Mouse (Mus musculus): ENCODE measurements around the gene Sobp.
A peak's percentile ranks its signal among the peaks of the same experiment; 100 is the strongest.

Gene Sobp

DNA sequence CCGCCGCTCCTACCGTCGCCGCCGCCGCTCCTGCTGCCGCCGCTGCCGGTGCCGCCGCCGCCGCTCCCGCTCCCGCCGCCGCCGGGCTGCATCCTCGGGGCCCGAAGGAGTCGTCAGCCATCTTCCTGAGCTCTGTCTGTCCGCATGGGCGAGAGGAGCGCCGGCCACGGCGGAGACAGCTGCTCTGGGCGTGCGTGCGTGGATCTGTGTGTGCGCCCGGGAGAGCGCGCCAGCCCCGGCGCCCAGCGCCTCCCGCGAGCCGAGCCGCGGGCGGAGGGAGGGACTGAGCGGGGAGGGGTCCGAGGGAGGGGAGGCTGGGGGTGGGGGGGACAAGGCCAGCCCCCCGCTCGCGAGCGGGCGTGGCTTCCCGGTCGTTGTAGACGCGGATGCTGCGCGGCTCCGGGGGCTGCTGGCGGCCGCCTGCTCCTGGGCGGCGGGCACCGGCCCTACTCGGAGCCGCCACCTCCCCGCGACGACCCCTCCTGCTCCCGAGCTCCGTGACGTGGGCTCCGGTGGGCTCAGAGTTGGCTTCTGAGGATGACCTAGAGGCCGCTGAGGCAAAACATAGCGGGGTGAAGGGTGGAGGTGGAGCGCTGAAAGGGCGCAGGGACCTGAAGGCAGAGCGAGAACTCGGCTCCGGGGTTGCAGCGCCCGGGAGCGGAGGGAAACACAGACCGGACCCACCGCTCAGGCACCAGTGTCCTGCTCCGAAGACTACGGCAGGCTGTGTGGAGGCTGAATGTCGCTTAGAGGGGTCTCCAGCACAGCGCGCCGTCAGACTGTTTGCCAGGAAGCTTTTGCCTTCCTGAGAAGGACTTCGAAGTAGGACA is at the start of gene Sobp, which contains the start of gene 9030612E09Rik:
Gene Sobp, minus strand, starts transcription at position 205 of the 830 bp plus-strand sequence.
Gene 9030612E09Rik, plus strand, starts transcription at position 379 of the 830 bp plus-strand sequence.
- DNase-seq (ENCODE audit: low read depth, low spot score): no peak

GRCm38 (mm10) chr10:43223391-43223790 is 49.1 kb upstream of the Sobp start:
- no peak for DNase-seq (ENCODE audit: low read depth, low spot score)

GRCm38 (mm10) chr10:43221659-43222058 is 47.3 kb upstream of the Sobp start:
- DNase-seq (ENCODE audit: low read depth, low spot score): no peak

DNA sequence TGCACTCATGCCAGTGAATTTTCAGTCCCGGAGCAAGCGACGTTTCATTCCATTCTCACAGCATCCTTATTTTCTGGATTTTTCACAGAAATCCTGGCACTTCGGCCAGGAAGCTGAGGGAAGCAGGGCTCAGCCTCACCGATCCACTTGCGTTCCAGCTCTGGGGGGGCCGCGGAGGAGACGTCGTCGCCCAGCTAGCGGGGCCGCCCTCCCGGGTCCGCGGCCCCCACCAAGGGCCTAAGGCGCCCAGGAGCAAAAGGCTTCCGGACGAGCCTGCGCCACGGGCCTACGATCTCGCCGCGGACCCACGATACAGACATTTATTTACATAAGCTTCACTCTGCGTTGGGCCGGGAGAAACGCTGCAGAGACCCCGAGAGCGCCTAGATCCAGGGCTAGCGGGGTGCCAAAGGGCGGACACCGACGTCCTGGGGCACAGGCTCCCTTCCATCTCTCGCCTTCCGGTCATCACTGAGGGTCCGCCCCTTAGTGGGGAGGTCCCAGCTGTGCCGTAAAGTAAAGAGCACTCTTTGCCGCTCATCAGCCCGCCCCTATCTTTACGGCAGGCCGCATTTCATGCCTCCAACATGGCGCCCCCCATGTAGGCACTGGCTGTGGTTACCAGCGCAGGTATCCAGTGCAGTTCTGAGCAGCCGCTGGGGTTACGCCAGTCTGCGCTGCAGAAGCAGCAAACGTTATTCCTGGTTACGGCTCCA is 46.7 kb upstream of the Sobp start, which contains the start of gene Pdss2:
Gene Pdss2, plus strand, starts transcription at position 577 of the 716 bp plus-strand sequence.
- peak; percentile 82 for DNase-seq (ENCODE audit: low read depth, low spot score)

DNA sequence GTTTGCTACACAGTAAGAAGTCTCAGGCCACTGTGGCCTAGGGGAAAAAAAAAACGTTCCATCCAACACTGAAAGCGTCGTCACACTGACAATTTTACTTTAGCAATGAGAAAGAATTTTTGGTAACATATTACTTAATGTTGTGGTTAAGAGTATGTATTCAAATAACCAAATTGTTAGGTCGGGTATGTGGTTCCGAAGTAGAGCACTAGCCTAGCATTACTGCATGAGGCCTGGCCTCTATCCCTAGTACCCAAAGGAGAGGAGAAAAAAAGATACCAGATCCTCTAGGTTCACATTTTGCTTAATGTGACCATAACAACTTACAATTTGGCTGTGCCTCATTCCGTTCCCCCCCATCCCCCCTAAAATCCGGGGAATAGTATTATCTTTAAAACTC is 46.1 kb upstream of the Sobp start:
- no peak for DNase-seq (ENCODE audit: low read depth, low spot score)

- no peak for DNase-seq (ENCODE audit: low read depth, low spot score)
Observed at GRCm38 (mm10) chr10:43217361-43217900, 43.1 kb upstream of the Sobp start.

- DNase-seq (ENCODE audit: low read depth, low spot score): no peak
Observed at GRCm38 (mm10) chr10:43211866-43212265, 37.5 kb upstream of the Sobp start.

DNA sequence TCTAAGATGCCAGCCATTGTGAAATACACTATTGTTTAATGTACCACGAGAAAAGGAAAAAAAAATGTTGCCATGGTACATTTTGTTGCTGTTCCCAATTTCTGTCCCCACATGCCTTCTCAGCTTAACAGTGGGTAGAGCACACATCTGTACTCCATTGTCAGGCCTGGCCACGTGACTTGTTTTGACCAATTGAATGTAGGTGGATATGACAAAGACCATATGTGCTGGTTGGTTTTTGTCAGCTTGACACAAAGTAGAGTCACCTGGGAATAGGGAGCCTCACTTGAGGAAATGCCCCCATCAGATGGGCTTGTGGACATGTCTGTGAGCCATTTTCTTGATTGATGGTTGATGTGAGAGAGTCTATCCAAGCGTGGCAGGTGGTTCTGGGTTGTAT is 29.5 kb upstream of the Sobp start:
- DNase-seq (ENCODE audit: low read depth, low spot score): no peak

DNA sequence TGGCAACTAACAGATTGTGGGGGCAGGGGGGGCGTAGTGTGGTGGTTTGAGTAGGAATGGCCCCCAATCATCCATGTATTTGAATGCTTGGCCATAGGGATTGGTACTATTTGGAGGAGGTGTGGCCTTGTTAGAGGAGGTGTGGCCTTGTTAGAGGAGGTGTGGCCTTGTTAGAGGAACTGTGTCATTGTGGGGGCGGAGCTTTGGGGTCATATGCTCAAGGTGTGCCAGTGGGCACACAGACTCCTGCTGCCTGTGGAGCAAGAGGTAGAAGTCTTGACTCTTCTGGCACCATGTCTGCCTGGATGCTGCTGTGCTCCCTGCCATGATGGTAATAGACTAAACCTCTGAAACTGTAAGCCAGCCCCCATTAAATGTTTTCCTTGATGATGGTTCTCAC is 25.9 kb upstream of the Sobp start:
- no peak for DNase-seq (ENCODE audit: low read depth, low spot score)

GRCm38 (mm10) chr10:43180313-43180912 is 6.1 kb upstream of the Sobp start:
- DNase-seq (ENCODE audit: low read depth, low spot score): no peak

- no peak for DNase-seq (ENCODE audit: low read depth, low spot score)
Observed at GRCm38 (mm10) chr10:43175156-43175601, 849 bp upstream of the Sobp start.

GRCm38 (mm10) chr10:43173828-43174325 is 453 bp downstream of the Sobp start:
- DNase-seq (ENCODE audit: low read depth, low spot score): no peak

DNA sequence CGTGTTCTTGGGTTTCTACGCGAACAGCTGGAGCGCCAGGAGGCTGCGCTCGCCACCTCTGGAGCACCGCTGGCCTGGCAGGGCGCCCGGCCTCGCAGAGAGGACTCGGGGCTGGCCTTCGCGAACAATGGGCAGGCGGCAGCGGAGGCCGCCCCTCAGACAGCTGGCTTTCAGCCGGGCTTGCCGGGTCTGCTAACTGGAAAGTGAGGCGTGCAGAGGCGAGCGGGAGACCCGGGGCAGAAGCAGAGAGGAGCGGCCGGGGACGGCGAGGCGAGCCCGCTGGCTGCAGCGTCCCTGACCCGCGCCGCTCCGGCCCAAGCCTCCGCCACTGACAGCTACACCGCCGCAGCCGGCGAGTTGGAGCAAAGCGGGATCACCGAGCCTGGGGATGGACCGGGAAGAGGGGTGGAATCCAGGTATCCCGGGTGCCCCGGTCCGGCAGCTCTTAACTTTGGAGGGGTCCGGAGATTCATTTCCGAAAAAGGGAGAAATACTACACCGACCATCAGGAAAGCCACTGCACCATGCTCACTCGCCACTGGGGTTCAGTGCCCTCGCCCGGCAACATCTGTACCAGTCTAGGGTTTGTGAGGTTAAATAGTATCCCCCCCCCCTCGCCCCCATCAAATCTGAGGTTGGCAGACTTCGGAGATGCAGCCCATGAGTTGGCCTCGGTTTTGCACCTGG is 1.0 kb downstream of the Sobp start:
- no peak for DNase-seq (ENCODE audit: low read depth, low spot score)

DNA sequence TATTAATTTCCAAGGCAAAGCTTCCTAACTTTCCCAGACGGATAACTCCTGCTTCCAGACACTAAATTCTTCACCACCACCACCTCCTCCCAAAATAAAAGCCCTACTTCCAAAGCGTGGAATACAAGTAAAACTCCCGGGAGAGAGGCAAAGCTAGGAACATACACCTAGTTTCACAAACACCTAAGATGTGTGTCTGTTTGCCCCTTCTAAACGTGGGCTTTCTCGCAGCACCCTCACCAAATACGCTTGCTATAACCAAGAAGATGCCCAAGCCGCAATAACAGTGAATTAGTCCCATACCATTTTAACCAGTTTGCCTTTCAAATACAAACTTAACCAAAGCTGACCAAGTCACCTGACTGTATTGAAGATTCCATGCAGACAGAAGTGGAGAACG is 1.8 kb downstream of the Sobp start:
- DNase-seq (ENCODE audit: low read depth, low spot score): no peak

- no peak for DNase-seq (ENCODE audit: low read depth, low spot score)
Observed at GRCm38 (mm10) chr10:43172066-43172465, 2.3 kb downstream of the Sobp start.

DNA sequence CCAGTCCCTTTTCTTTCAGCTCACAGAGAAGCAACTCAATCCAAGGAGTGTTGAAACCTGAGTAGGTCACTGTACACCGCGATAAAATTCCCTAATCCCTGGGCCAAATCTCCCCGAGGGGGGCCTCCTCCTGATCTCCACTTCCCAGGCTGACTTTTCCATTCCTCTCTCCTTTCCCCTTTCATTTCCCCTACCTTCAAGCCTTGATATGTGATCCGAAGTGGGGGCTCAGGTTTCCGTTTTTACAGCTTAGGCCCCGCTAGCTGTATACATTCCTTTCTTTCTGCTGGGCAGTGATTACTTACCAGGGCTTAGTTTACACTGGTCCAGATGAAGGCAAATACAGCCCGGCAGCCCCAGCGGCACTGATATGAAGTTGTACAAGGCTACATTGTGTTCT is 3.2 kb downstream of the Sobp start:
- DNase-seq (ENCODE audit: low read depth, low spot score): no peak

DNA sequence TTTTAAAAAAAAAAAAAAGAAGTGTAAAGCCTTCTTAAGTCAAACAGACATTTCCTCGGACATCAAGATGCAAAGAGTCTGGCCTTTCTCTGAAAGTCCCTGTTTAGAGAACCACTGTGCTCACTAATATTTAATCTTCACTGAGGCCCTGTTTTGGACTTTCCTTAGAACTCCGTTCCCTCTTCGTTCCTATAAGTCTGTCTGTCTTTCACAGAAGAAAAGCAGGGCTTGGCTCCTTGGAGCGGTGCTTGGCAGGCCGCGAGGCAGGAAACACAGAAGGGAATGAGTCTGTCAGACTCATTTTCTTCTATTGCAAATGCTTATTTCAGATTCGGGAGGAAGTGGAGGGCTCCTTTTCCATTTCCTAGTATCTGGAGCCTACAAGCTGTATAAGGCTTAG is 5.5 kb downstream of the Sobp start:
- DNase-seq (ENCODE audit: low read depth, low spot score): no peak

DNA sequence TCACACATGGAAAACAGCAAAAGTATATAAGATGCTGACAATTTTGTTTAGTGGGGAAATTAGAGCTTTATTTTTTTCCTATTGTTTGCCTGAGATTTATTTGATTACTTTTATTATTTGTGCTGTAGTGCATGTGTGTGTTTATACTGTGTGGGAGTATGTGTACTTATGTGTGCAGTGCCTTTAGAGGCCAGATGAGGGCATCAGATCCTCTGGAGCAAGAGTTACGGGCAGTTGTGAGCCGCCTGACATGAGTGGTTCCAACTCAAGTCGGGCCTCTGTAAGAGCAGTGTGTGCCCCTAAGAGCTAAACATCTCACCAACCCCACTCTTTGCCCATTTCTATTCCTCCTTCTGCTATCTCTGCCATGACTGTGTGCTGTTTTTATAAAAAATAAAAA is 7.5 kb downstream of the Sobp start:
- no peak for DNase-seq (ENCODE audit: low read depth, low spot score)

GRCm38 (mm10) chr10:43166146-43166545 is 8.2 kb downstream of the Sobp start:
- no peak for DNase-seq (ENCODE audit: low read depth, low spot score)

DNA sequence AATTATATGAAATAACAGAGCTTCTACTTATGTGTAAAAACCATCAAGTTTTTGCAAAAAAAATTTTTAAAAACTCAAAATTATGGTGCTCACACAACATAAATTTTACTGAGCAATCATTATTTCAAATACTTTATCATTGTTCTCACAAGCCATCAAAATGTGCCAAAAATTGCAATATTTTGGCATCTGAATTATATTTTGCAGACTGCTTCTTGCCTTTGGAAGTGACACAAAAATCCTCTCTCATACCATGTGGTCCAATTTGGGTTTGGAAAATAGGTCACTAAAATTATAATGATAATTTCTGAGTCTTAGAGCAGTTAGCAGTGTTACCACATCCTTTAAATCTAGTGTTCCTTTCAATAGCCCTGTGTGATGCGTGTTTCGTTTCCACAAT is 9.9 kb downstream of the Sobp start:
- DNase-seq (ENCODE audit: low read depth, low spot score): no peak

GRCm38 (mm10) chr10:43162318-43162717 is 12.0 kb downstream of the Sobp start:
- DNase-seq (ENCODE audit: low read depth, low spot score): no peak
